Mouse (Mus musculus): Measurements from ENCODE around the gene Dpp6. TPM values are rescaled to one million over a fixed set of nuclear protein-coding genes. Genes with fewer than 3 reads are reported as not detected.
"Not testable (repeated sequence)": the region's sequence is repeated elsewhere in the genome, so short reads cannot be mapped to it uniquely, and the experiment has no call there.

The Dpp6 gene
- polyA plus RNA-seq, 1 experiment from 2014 or later, result 86.2 TPM

DNA sequence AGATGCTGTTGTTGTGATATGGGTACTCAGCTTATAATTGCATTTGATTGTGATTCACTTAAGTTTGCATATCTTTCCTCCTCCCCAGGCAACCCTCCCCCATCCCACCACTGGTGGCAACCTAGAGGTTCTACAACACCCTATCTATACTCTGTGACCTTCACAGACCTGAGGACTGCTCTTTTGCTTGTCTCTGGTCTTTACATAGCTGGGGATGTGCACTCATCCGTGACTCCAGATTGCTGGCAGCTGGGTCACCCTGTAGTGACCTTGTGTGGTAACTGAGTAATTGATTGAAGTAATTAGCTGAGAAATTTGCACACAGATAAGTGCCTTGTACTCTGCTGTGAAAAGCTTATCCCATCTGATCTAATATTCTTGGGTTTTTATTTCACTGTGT is 669.1 kb downstream of the Dpp6 start:
- Histone ChIP-seq H3K9me3 (no peaks in the 10 kb centered on the region), H3K4me3 (no peak overlapping the region), H3K27me3 (no peaks in the 10 kb centered on the region), H3K9ac (no peak overlapping the region), H3K4me2 (no peak overlapping the region), H3K4me1 (replicated peaks) (0 out of 2 replicates have a peak, but pooled peaks cover 7% of the 10 kb centered on the region), H3K27ac (replicated peaks) (0 out of 2 replicates have a peak overlapping the region, but pooled peaks have one; percentile 15), H3K36me3 (peaks cover 4% of the 10 kb centered on the region; the same call in 1 of the 2 replicates)
- 32% methylated on average over 1 of the region's 1 CpGs for WGBS
- ATAC-seq (ENCODE audit: low FRiP score, low read depth), result no peak

DNA sequence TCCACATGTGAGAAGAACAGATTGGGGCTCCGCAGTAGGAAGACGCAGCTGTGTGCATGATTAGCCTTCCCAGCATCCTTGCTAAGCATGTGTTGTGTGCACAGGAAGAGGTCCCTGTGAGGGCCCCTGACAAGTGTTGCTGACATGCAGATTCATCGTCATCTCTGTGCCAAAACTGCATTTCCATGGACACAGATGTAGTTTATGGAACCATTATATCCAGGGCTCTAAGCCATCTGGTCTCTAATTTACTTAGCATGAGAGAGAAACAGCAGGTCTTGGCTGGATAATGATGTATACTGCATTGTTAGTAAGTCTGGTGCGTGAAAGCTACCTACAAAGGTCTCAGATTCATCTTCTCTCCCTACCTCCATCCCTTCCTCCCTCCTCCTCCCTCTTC is 673.9 kb downstream of the Dpp6 start:
- Histone ChIP-seq H3K9ac (no peak overlapping the region), H3K4me2 (no peak overlapping the region), H3K27me3 (no peaks in the 10 kb centered on the region), H3K9me3 (no peaks in the 10 kb centered on the region), H3K36me3 (no peaks in the 10 kb centered on the region), H3K4me3 (no peak overlapping the region), H3K4me1 (replicated peaks) (0 out of 2 replicates have a peak, but pooled peaks cover 7% of the 10 kb centered on the region), H3K27ac (replicated peaks) (peak overlapping the region; percentile 18)
- ATAC-seq (ENCODE audit: low FRiP score, low read depth), result peak; percentile 61; the same call in 1 of the 2 replicates
- 53% methylated on average over 4 of the region's 4 CpGs for WGBS

DNA sequence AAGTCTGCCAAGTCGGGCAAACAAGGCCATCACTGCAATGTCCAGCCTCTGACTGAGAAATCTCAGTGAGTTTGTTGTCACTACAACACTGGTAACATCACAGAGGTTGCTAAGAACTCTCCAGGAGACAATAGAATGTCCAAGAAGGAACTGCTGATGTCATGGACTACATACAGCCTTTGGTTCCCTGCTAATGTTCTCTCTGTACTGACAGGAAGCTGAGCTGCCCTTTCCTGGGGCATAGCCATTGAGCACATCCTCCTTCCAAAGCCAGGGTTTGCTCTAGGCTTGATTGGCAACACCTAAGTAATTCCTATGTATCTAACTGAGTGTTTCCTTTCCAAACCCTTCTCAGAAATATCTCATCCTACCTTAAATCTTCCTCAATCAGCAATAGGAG is 684.3 kb downstream of the Dpp6 start, which contains the start of gene Speer4b:
Gene Speer4b, minus strand, starts transcription at position 101 of the 400 bp plus-strand sequence.
- H3K9ac ChIP-seq; ATAC-seq (ENCODE audit: low FRiP score, low read depth); H3K4me3 ChIP-seq; H3K4me1 ChIP-seq (replicated peaks); H3K36me3 ChIP-seq; H3K27me3 ChIP-seq; H3K27ac ChIP-seq (replicated peaks); H3K9me3 ChIP-seq; H3K4me2 ChIP-seq: not testable (repeated sequence)
- 65% methylated on average over 1 of the region's 1 CpGs for WGBS

- Histone ChIP-seq H3K27ac (replicated peaks) (no peak overlapping the region), H3K4me3 (no peak overlapping the region), H3K4me1 (replicated peaks) (no peaks in the 10 kb centered on the region), H3K36me3 (no peaks in the 10 kb centered on the region), H3K9me3 (no peaks in the 10 kb centered on the region), H3K27me3 (no peaks in the 10 kb centered on the region), H3K9ac (no peak overlapping the region), H3K4me2 (no peak overlapping the region)
- ATAC-seq (ENCODE audit: low FRiP score, low read depth), result no peak
Measured at GRCm38 (mm10) chr5:27518716-27519115, 701.7 kb downstream of the Dpp6 start.

- Histone ChIP-seq H3K36me3 (no peaks in the 10 kb centered on the region), H3K4me3 (no peak overlapping the region), H3K9ac (no peak overlapping the region), H3K9me3 (no peaks in the 10 kb centered on the region), H3K27ac (replicated peaks) (no peak overlapping the region), H3K4me1 (replicated peaks) (no peaks in the 10 kb centered on the region), H3K27me3 (no peaks in the 10 kb centered on the region), H3K4me2 (no peak overlapping the region)
- 84% methylated on average over 1 of the region's 1 CpGs for WGBS
- no peak for ATAC-seq (ENCODE audit: low FRiP score, low read depth)
Measured at GRCm38 (mm10) chr5:27526906-27527305, 709.9 kb downstream of the Dpp6 start.

DNA sequence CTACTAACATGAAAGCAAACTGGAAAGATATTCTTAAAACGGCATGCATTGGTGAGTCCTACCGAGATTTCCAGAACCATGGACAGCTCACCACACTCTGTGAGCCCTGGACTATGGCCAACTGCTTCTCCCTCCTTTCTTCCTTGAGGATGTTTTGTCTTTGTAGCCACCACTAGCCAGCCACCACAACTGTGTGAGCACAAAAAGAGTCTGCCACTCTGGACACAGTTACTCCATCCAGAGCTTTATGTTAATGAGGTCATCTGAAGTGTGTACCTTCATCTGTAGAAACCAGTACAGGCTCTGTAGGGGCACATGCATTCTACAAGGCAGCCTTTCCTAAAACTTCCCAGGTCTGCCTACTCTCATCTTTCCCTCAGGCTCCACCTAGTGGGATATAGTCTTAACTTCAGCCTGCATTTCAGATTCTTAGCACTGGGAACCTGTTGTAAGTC is 727.8 kb downstream of the Dpp6 start:
- Histone ChIP-seq H3K36me3 (no peaks in the 10 kb centered on the region), H3K9ac (no peak overlapping the region), H3K4me1 (replicated peaks) (no peaks in the 10 kb centered on the region), H3K4me3 (no peak overlapping the region), H3K27me3 (no peaks in the 10 kb centered on the region), H3K4me2 (no peak overlapping the region), H3K9me3 (no peaks in the 10 kb centered on the region), H3K27ac (replicated peaks) (no peak overlapping the region)
- 17% methylated on average over 2 of the region's 2 CpGs for WGBS
- peak; percentile 80 for ATAC-seq (ENCODE audit: low FRiP score, low read depth)

GRCm38 (mm10) chr5:27549291-27549690 is 732.3 kb downstream of the Dpp6 start:
- H3K36me3 ChIP-seq, result no peaks in the 10 kb centered on the region
- H3K27ac ChIP-seq (replicated peaks), result 0 out of 2 replicates have a peak overlapping the region, but pooled peaks have one; percentile 22
- ATAC-seq (ENCODE audit: low FRiP score, low read depth), result no peak
- H3K27me3 ChIP-seq, result no peaks in the 10 kb centered on the region
- H3K9ac ChIP-seq, result no peak overlapping the region
- H3K9me3 ChIP-seq, result no peaks in the 10 kb centered on the region
- H3K4me1 ChIP-seq (replicated peaks), result no peaks in the 10 kb centered on the region
- H3K4me3 ChIP-seq, result no peak overlapping the region
- 83% methylated on average over 4 of the region's 4 CpGs for WGBS
- no peak overlapping the region for H3K4me2 ChIP-seq

- Histone ChIP-seq H3K27ac (replicated peaks) (0 out of 2 replicates have a peak overlapping the region, but pooled peaks have one; percentile 10), H3K9ac (no peak overlapping the region), H3K36me3 (no peaks in the 10 kb centered on the region), H3K27me3 (no peaks in the 10 kb centered on the region), H3K4me3 (no peak overlapping the region), H3K4me2 (no peak overlapping the region), H3K4me1 (replicated peaks) (peaks cover 15% of the 10 kb centered on the region), H3K9me3 (no peaks in the 10 kb centered on the region)
- ATAC-seq (ENCODE audit: low FRiP score, low read depth), result peak; percentile 66; the same call in 1 of the 2 replicates
- WGBS, result 53% methylated on average over 7 of the region's 7 CpGs
Measured at GRCm38 (mm10) chr5:27565700-27566099, 748.7 kb downstream of the Dpp6 start.

DNA sequence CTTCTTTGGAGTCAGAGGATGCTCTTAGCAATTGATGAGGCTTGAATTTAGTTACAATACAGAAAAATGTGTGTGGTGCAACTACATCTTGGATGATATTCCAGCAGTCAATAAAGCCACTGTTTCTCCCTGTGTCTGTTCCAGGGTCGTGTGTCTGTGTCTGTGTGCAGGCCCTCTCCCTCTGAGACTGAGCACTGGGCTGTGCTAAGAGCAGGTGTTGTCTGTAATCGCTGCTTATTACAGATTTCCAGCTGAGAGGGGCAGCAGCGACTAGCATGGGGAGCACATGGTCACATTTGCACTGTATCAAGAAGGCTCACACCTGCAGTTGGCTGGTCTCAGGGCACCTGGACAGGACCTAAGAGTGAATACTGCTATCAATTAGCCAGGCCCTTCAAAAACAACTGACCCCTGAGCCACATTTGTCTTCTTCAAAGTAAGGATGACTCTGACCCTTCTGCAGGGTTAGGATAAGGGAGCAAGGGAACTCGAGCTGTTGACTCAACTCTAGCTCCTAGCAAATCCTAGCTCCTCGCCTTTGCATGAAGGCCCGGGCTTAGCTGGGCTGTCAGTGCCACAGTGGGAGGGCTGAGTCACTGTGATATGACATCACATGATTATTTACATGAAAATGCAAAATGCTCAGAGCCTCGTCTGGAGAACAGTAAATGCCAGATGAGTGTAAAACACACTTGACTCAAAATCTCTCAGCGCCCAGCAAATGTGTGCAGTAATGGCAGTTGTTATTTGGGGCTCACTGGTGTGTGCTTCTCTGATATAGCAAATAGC is 771.2 kb downstream of the Dpp6 start:
- Histone ChIP-seq H3K4me3 (no peak overlapping the region), H3K27me3 (no peaks in the 10 kb centered on the region), H3K4me2 (no peak overlapping the region), H3K9me3 (no peaks in the 10 kb centered on the region), H3K36me3 (no peaks in the 10 kb centered on the region), H3K9ac (no peak overlapping the region), H3K27ac (replicated peaks) (0 out of 2 replicates have a peak overlapping the region, but pooled peaks have one; percentile 0), H3K4me1 (replicated peaks) (0 out of 2 replicates have a peak, but pooled peaks cover 9% of the 10 kb centered on the region)
- 53% methylated on average over 8 of the region's 8 CpGs for WGBS
- no peak for ATAC-seq (ENCODE audit: low FRiP score, low read depth)

GRCm38 (mm10) chr5:27604132-27604531 is 787.1 kb downstream of the Dpp6 start:
- Histone ChIP-seq H3K9me3 (no peaks in the 10 kb centered on the region), H3K27ac (replicated peaks) (no peak overlapping the region), H3K4me1 (replicated peaks) (peaks cover 4% of the 10 kb centered on the region; the same call in 1 of the 2 replicates), H3K27me3 (no peaks in the 10 kb centered on the region), H3K9ac (no peak overlapping the region), H3K4me3 (no peak overlapping the region), H3K4me2 (no peak overlapping the region), H3K36me3 (peaks cover 6% of the 10 kb centered on the region; the same call in 1 of the 2 replicates)
- 93% methylated on average over 1 of the region's 1 CpGs for WGBS
- ATAC-seq (ENCODE audit: low FRiP score, low read depth), result no peak

GRCm38 (mm10) chr5:27615769-27616168 is 798.8 kb downstream of the Dpp6 start:
- H3K4me2 ChIP-seq, result no peak overlapping the region
- H3K27ac ChIP-seq (replicated peaks), result 0 out of 2 replicates have a peak overlapping the region, but pooled peaks have one; percentile 35
- no peak overlapping the region for H3K9ac ChIP-seq
- H3K9me3 ChIP-seq, result no peaks in the 10 kb centered on the region
- H3K36me3 ChIP-seq, result no peaks in the 10 kb centered on the region
- no peaks in the 10 kb centered on the region for H3K4me1 ChIP-seq (replicated peaks)
- no peak overlapping the region for H3K4me3 ChIP-seq
- H3K27me3 ChIP-seq, result no peaks in the 10 kb centered on the region
- 32% methylated on average over 7 of the region's 7 CpGs for WGBS
- peak; percentile 46; the same call in 1 of the 2 replicates for ATAC-seq (ENCODE audit: low FRiP score, low read depth)

GRCm38 (mm10) chr5:27621811-27622210 is 804.8 kb downstream of the Dpp6 start:
- Histone ChIP-seq H3K4me1 (replicated peaks) (no peaks in the 10 kb centered on the region), H3K9me3 (no peaks in the 10 kb centered on the region), H3K9ac (no peak overlapping the region), H3K36me3 (no peaks in the 10 kb centered on the region), H3K27ac (replicated peaks) (peak overlapping the region; percentile 11; the same call in 1 of the 2 replicates), H3K4me3 (no peak overlapping the region), H3K4me2 (no peak overlapping the region), H3K27me3 (no peaks in the 10 kb centered on the region)
- no peak for ATAC-seq (ENCODE audit: low FRiP score, low read depth)

All from hindbrain, embryonic 15.5 days (tissue).